Mouse (Mus musculus) G1E (cell line): ENCODE measurements around the gene Htra3. TPM values are rescaled to one million over a fixed set of nuclear protein-coding genes. Genes with fewer than 3 reads are reported as not detected.

ENCODE experiments used
- ATAC-seq: 2 replicates; pipeline ENCODE4 v1.8.0; 2016; ENCODE audit warnings: mild to moderate bottlenecking; ENCODE audit not compliant: insufficient number of reproducible peaks, poor library complexity, low FRiP score, severe bottlenecking; ENCODE audit errors: extremely low read depth
- DNase-seq: peaks from one replicate; pipeline ENCODE4 v3.0.0; 2012; ENCODE audit warnings: low spot score
- H3K27me3 ChIP-seq: 2 replicates; pipeline ENCODE4 v1.6.1; 2012; ENCODE audit warnings: mild to moderate bottlenecking, low read length, inconsistent platforms; ENCODE audit not compliant: insufficient read depth
- H3K36me3 ChIP-seq: replicated peaks from 2 replicates; pipeline ENCODE3; 2012; ENCODE audit warnings: mild to moderate bottlenecking, inconsistent platforms
- H3K4me1 ChIP-seq: 2 replicates; pipeline ENCODE4 v1.6.1; 2012; ENCODE audit warnings: low read depth, low read length, inconsistent platforms, mixed read lengths; ENCODE audit not compliant: insufficient read depth
- H3K4me3 ChIP-seq: 2 replicates; pipeline ENCODE4 v1.5.1; 2012; ENCODE audit warnings: low read depth, mild to moderate bottlenecking, inconsistent platforms, low read length, moderate library complexity, mixed read lengths
- H3K9me3 ChIP-seq: replicated peaks from 2 replicates; pipeline ENCODE4 v1.6.1; 2012; ENCODE audit warnings: inconsistent platforms
- CTCF ChIP-seq: IDR thresholded peaks from 2 replicates; pipeline ENCODE4 v1.5.1; 2012; ENCODE audit warnings: low read depth, low read length, inconsistent platforms, mixed read lengths
- GATA1 ChIP-seq: IDR thresholded peaks from 2 replicates; pipeline ENCODE4 v1.6.1; 2012; ENCODE audit warnings: borderline replicate concordance, low read length, inconsistent platforms, mixed read lengths
- GATA2 ChIP-seq: IDR thresholded peaks from 2 replicates; pipeline ENCODE4 v1.6.1; 2012; ENCODE audit warnings: low read depth, low read length, inconsistent platforms, borderline replicate concordance
- POLR2AphosphoS5 ChIP-seq: IDR thresholded peaks from 2 replicates; pipeline ENCODE4 v1.6.1; 2012; ENCODE audit warnings: low read depth, low read length, inconsistent platforms; ENCODE audit not compliant: insufficient replicate concordance
- TAL1 ChIP-seq: conservative IDR thresholded peaks from 2 replicates; pipeline ENCODE4 v1.6.1; 2012; ENCODE audit warnings: low read depth, low read length, inconsistent platforms, mixed read lengths
- polyA plus RNA-seq: library from polyadenylated mRNA; stranded (reverse); fragments of >175 nt; gene quantifications from 2 replicates; pipeline ENCODE4 v1.2.3, GENCODE M21; 2012
- total RNA-seq, 2 experiments: library from RNA; stranded (forward) in 1 of 2; stranded (reverse) in 1 of 2; fragments of 200-1000 nt in 1 of 2; fragments of >200 nt in 1 of 2; fragmentation: Nextera tagmentation in 1 of 2; gene quantifications; 2 replicates each; pipeline ENCODE4 v1.2.3; 2014 to 2017

The Htra3 gene
- total and polyA plus RNA-seq, 3 experiments = not detected

DNA sequence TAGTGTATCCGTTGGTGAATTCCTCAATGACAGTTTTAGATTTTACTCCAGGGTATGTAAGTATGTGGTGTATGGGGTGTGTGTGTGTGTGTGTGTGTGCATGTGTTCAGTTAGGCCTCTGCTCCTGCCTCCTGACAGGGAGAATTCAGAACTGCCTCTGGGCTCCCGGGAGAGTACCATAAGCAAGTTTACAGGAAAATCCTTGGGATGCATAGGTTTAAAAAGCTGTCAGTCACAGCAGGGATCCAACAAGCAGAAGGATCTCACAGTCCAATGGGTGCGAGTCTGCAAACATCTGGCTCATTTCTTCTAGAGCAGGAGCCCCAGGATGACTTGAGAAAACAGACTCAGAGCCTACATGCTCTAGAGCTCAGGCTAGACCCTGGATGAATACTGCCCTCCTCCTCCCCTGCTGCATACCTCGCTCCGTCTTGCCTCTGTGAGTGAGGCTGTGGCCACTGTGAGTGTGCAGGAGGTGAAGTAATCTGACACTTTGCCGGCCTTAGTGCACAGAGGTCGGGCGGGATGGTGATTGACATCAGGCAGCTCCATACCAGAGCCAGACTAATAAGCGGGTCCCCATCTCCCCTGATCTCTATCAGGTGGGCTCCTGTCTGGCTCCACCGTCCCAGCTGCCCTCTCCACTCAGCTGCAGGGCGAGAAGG is 9.7 kb downstream of the Htra3 start:
- DNase-seq (no peak), ATAC-seq (no peak)
- Histone ChIP-seq H3K4me3 (no peak overlapping the region), H3K9me3 (no peaks in the 10 kb centered on the region), H3K27me3 (peaks cover 3% of the 10 kb centered on the region; the same call in 1 of the 2 replicates), H3K36me3 (no peaks in the 10 kb centered on the region), H3K4me1 (no peaks in the 10 kb centered on the region)
- no peak for TF ChIP-seq TAL1
- TF ChIP-seq POLR2AphosphoS5 = no peak
- TF ChIP-seq GATA1 = no peak
- TF ChIP-seq GATA2 = no peak
- no peak for TF ChIP-seq CTCF

DNA sequence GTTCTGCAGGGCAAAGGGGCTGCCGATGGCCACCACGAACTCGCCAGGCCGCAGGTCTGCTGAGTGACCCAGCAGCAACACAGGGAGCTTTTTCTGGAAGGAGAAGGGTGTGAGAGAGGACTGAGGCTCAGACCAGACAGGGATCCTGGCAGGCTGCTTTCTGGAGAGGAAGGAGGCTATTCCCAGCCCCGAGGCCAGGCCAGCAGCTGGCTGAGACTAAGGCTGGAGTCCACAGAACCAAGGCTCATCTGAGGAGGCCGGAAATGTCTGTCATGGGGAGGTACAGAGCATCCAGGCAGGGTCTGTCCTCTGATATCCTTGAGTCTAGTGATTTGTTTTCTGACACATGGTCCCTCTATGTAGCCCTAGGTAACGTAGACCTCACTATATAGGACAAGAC is 13.4 kb downstream of the Htra3 start:
- H3K4me3 ChIP-seq = no peak overlapping the region
- H3K4me1 ChIP-seq = no peaks in the 10 kb centered on the region
- TF ChIP-seq CTCF = no peak
- no peaks in the 10 kb centered on the region for H3K36me3 ChIP-seq
- DNase-seq (no peak), ATAC-seq (no peak)
- no peaks in the 10 kb centered on the region; the same call in 1 of the 2 replicates for H3K27me3 ChIP-seq
- H3K9me3 ChIP-seq = no peaks in the 10 kb centered on the region

DNA sequence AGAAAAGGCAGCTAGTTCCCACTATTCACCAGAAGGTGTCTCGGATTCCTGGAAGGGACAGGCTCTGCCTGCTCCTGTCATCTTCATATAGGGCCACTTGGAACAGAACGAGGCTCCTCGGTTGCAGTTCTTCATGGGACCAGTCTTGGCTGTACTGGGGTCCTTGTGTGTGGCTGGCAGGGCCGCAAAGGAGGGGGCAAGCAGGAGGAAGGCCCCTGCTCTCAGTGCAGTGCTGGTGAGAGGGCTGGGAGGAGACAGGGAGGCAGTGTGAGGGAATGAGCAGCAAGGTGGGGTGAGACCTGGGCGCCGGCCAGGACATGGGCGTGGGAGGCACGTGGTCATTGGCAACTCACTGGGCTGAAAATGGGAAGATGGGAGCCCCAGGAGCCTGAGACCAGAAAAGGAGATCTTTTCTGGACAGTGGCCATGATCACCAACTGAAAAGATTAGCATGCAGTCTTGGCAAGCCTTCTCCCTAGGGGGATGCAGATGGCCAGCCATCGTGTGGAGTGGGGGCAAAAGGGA is 17.5 kb downstream of the Htra3 start:
- no peaks in the 10 kb centered on the region; the same call in 1 of the 2 replicates for H3K27me3 ChIP-seq
- TF ChIP-seq GATA2 (no peak), POLR2AphosphoS5 (no peak), CTCF (no peak), GATA1 (no peak), TAL1 (no peak)
- ATAC-seq (no peak), DNase-seq (no peak)
- H3K9me3 ChIP-seq = no peaks in the 10 kb centered on the region
- no peaks in the 10 kb centered on the region for H3K4me1 ChIP-seq
- no peak overlapping the region for H3K4me3 ChIP-seq
- H3K36me3 ChIP-seq = no peaks in the 10 kb centered on the region

DNA sequence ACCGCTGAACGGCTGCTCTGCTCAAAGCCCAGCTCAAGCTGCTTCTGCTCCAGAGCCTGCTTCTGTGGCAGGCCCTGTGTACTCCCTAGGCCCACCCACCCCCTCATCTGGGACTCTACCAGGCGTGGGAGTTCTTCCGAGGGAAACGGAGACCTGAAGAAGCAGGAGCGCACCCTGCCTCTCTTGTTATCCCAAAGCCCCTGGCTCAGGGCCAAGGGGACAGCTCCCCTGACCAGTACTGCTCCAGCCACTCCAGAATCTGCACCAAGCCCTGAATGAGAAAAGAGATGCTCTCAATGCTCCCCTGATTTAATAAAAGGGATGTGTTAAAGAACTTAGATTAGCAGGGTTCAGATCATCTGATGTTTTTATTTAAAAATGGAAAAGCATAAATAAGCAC is 18.4 kb downstream of the Htra3 start:
- H3K9me3 ChIP-seq = no peaks in the 10 kb centered on the region
- no peaks in the 10 kb centered on the region for H3K36me3 ChIP-seq
- H3K4me3 ChIP-seq = no peak overlapping the region
- H3K4me1 ChIP-seq = no peaks in the 10 kb centered on the region
- TF ChIP-seq CTCF = no peak
- no peak for TF ChIP-seq GATA1
- TF ChIP-seq TAL1 = no peak
- no peak for TF ChIP-seq POLR2AphosphoS5
- TF ChIP-seq GATA2 = no peak
- H3K27me3 ChIP-seq = no peaks in the 10 kb centered on the region; the same call in 1 of the 2 replicates
- ATAC-seq (no peak), DNase-seq (no peak)

DNA sequence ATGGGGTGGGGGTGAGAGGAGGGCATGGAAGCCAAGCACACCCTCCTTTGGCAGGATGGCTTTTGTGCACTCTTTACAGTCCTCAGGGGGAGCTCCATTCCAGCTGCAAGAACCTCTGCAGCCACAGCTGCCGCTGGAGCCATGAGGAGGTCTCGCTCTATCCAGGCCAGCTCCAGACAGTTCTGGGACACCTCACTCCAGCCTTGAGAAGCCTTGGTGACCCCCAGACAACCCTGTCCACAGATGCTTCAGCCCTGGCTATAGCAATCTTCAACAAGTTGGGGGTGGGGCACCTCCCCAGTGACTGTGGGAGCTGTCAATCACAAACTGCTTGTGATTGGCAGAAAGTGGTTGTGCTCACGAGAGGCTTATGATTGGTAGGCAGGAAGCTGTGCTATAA is 20.1 kb downstream of the Htra3 start:
- TF ChIP-seq POLR2AphosphoS5 (no peak), CTCF (no peak), GATA1 (no peak), GATA2 (no peak), TAL1 (no peak)
- H3K27me3 ChIP-seq = no peaks in the 10 kb centered on the region
- no peaks in the 10 kb centered on the region for H3K36me3 ChIP-seq
- H3K9me3 ChIP-seq = no peaks in the 10 kb centered on the region
- DNase-seq (no peak), ATAC-seq (no peak)
- H3K4me1 ChIP-seq = no peaks in the 10 kb centered on the region
- no peak overlapping the region for H3K4me3 ChIP-seq

DNA sequence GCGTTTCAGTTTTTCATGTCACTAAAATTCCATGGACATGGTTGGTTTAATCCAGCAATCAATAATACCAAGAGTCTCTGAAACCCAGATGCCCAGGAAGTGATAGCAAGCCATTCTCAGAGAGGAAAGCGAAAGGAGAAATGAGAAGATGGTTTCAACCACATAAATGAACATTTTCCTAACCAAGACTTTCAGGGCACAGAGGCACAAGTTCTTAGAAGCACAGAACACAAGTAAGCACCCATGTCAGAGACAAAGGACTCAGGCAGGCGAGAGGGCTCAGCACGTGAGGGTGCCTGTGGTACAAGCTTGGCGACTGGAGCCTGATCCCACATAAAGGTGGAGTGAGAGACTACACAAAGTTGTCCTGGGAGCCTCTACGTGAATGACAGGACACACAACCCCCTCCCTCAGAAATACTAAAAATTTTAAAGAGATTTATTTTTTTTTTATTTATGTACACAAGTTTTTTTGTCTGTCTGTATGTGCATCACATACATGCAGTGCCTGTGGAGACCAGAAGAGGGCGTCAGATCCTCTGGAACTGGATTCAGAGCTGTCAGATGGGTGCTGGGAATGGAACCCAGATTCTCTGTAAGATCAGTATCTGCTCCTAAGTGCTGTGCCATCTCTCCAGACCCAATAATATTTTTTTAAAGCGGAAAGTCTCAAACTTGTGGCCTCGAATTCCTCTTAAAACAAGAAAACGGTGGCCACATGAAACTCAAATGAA is 23.7 kb downstream of the Htra3 start:
- Histone ChIP-seq H3K9me3 (no peaks in the 10 kb centered on the region), H3K4me1 (no peaks in the 10 kb centered on the region), H3K36me3 (no peaks in the 10 kb centered on the region), H3K4me3 (no peak overlapping the region), H3K27me3 (0 out of 2 replicates have a peak, but pooled peaks cover 3% of the 10 kb centered on the region)
- DNase-seq (no peak), ATAC-seq (no peak)
- TF ChIP-seq CTCF = no peak
- TF ChIP-seq GATA2 = no peak
- TF ChIP-seq TAL1 = no peak
- TF ChIP-seq POLR2AphosphoS5 = no peak
- no peak for TF ChIP-seq GATA1
